Mouse (Mus musculus) gastrocnemius, adult 8-10 months (tissue): Measurements from ENCODE around the gene Numb. TPM values are rescaled to one million over a fixed set of nuclear protein-coding genes. Genes with fewer than 3 reads are reported as not detected.

ENCODE experiments used
- DNase-seq, 2 experiments: peaks; one replicate each; pipeline ENCODE4 v3.0.0; 2022; ENCODE audit warnings: low spot score in 2 of 2
- total RNA-seq, 4 experiments: library from RNA; stranded (reverse); gene quantifications; 2 replicates each; pipeline ENCODE4 v1.2.4; 2022

The Numb gene
- total RNA-seq, 4 experiments from 2014 or later = 14.0 to 18.2 (median 16.4) TPM

GRCm38 (mm10) chr12:83785305-83785704 is 136.4 kb downstream of the Numb start:
- DNase-seq = no peak

DNA sequence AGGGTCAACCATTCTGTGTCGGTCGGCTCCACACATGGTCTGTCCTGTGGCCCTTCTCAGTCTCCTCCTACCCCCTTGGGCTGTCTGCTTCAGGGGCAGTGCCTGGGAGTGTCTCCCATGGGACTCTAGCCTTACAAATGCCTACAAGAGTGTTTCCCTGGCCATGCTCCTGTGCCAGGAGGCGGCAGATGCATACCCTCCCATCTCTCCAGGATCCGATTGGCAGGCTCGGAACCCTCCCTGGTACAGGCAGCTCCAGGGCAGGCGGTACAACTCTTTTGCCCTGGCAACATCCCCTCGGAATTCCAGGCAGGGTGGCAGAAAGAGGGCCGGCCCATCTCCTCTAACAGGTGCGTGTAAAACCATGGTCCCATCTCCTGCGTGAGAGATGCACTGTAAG is 139.1 kb downstream of the Numb start:
- DNase-seq = no peak

DNA sequence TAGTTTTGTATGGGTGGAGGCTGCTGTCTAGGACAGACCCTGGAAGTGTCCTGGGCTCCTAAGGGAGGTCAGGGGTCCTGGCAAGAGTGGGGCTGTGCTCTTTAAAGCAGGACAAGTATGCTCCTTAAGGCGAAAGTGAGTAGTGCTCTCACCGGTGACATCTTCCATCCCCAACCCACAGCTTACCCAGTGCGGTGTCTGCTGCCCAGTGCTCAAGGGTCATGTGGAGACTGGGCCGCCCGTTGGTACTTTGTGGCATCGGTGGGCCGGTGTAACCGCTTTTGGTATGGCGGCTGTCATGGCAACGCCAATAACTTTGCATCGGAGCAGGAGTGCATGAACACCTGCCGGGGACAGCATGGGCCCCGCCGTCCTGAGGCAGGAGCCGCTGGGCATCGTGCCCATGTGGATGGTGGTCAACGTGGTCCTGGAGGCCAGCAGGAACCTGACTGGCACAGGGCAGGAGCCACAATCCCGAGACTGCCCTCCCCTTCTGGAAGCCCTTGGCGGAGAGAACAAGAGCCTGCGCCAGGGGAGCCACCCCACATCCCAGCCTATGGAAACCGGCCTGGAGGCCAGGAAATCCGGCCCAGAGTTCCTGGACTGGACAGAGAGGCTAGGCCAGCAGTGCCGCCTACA is 140.0 kb downstream of the Numb start:
- DNase-seq = no peak

- DNase-seq = no peak
These were observed 140.5 kb downstream of the Numb start for GRCm38 (mm10) chr12:83781204-83781603.

- DNase-seq = no peak
These were observed 141.6 kb downstream of the Numb start for GRCm38 (mm10) chr12:83780181-83780580.

- no peak for DNase-seq
These were observed 145.0 kb downstream of the Numb start for GRCm38 (mm10) chr12:83776766-83777165.

GRCm38 (mm10) chr12:83775621-83776020 is 146.1 kb downstream of the Numb start:
- no peak for DNase-seq

DNA sequence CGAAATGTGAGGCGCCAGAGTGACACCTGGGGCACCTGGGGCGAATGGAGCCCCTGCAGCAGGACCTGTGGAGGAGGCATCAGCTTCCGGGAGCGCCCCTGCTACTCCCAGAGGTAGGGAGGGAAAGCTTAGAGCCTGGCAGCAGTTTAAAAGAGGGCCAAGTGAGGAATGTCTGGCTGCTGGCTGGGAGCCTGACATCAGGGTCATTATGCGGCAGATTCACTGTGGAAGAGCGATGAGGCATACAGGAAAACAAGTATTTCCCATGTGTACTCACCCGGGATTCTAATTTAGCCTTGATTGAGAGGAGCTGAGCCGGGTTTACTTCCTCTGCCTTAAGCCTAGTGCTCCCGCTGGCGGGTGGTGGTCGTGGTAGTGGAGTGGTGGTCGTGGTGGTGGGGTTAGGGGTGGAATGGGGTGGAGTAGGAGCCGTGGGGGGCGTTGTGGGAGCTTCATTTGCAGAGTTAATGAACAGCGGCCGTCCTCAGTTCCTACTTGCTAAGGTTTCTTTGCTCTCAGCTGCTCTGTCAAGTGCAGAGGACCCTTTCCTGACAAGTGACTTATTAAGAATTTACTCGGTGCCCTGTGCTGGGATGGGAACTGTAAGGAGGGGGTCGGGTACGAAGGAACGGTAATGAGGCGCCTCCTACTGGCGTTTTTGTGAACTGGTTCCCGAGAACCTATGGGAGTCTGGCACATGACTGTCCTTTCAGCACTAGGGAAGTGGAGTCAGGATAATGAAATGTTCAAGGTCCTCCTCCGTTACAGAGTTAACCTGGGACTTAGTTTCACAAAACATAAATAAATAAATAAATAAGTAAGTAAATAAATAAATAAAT is 151.1 kb downstream of the Numb start:
- DNase-seq = no peak

- no peak for DNase-seq
These were observed 153.4 kb downstream of the Numb start for GRCm38 (mm10) chr12:83768235-83768899.

DNA sequence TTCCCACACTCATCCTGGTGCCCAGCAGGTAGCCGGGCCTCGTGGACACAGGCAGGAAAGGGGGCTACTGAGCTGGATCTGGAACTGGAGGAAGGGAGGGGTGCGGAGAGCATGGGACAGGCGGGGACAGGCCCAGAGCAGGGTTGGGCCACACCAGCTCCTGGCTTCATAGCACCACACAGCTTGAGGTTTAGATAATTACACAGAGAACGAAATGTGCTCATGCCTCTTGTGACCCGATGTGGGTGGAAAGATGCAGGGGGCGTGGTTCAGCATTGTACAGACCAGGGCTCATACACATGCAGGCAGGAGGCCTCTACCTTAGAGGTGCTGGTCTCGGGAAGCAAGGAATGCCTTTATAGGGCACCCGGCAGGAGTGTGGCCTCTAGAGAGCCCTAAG is 153.9 kb downstream of the Numb start:
- no peak for DNase-seq

DNA sequence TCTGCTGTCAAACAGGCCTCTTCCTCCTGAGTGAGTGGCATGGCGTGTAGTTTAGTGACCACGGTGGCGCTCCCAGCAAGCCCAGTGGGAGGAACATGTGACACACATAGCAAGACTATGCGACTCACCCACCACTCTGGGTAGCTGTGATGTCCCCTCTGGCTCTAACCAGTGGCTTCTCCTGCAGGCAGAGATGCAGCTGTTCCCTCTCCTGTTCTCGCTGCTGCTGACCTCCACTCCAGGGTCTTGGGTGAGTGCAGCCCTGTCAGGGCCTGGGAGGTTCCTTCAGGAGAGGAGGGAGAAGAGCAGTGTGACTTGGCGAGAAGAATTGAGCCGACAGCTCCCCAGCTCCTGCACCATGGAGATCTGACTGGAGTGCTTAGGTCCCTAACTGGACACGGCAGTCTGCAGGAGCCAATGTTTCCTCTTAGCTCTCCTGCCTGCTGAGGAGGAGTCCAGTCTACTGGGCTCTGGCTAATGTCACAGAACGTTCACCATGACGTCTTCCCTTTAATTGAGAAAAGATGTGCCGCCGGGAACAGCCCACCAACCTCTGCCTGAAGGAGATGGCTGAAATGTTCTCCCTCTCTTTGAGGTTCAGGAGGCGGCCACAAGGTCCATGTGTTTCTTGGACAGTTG is 155.7 kb downstream of the Numb start:
- no peak for DNase-seq

DNA sequence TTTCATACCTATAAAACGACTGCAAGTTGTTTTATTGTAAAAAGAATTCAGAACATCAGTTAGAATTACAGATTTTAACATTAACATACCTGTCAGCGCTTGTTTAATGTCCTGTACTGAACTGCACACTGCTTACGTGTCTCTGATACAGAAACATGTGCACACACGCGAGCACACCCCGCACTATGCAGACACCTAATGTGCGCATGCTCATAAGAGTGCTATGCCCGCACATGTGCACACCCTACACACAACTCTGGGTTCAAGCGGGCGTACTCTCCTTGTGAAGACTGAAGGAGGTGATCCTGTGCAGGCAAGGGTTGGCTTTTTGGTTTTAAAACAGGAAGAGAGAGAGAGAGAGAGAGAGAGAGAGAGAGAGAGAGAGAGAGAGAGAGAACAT is 157.2 kb downstream of the Numb start:
- DNase-seq = no peak

- no peak for DNase-seq
These were observed 157.7 kb downstream of the Numb start for GRCm38 (mm10) chr12:83764044-83764365.

DNA sequence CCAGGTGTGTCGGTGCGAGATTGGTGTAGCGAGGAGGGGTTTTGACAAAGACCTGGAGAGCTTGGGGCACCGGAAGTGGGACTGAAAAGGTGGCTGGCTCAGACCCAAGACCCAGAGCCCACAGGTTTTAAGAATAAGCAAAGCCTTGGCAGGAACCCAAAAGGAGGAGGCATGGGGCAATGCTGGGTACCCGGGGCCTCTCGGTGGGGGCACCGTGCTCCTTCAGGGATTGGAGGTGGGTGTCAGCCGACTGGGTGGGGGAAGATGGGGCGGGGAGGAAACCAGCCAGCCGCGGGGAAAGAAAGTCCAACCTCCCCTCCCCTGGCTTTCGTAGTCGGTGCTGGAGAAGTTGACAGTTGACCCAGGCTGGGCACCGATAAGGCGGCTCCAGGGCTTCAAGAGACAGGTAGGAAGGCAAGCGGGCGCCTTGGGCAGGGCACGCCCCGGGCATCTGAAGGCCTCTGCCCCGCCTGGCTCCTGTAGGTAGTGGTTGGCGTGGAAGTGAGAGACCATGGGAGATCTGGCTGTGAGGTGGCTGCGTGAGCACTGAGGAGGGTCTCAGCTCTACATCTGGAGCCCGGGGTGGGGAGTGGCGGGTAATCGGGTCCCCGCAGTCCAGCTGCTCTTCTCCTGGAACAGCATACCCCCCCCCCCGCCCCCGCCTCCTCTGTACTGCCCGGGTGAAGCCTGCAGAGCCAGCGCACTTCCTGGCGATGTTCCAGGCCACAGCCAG is 158.3 kb downstream of the Numb start, which contains the start of gene Papln:
Papln (plus strand) TSS at position 324 of the 733 bp plus-strand sequence.
- no peak for DNase-seq

GRCm38 (mm10) chr12:83762706-83763105 is 159.0 kb downstream of the Numb start:
- no peak for DNase-seq

DNA sequence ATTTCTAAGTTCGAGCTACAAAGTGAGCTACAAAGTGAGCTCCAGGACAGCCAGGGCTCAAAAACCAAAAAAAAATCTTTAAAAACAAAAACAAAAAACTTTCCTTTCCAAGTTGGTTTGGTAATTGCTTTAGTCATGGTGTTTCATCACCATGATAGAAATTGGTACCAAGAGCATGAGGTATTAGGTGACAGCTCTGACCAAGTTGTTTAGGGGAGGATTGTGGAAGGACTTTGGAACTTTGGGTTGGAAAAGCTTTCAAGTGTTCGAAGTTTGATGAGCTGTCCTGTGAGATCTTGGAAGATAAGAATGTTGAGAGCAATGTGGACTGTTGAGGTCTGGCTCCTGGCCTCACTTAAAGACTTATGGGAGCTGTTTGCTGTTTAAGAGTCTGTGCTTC is 161.5 kb downstream of the Numb start:
- no peak for DNase-seq

GRCm38 (mm10) chr12:83758735-83759134 is 163.0 kb downstream of the Numb start:
- no peak for DNase-seq

- DNase-seq = peak in 1 of 2 experiments; percentile 23
These were observed 169.2 kb downstream of the Numb start for GRCm38 (mm10) chr12:83752495-83752894.

- DNase-seq = no peak
These were observed 172.5 kb downstream of the Numb start for GRCm38 (mm10) chr12:83749186-83749585.
